Mouse (Mus musculus): ENCODE data around the gene Srebf1. TPM values are rescaled to one million over a fixed set of nuclear protein-coding genes. Genes with fewer than 3 reads are reported as not detected.
A peak's percentile ranks its signal among the peaks of the same experiment; 100 is the strongest.

Srebf1 gene
- polyA plus RNA-seq, 1 experiment from 2014 or later = 48.2 TPM

DNA sequence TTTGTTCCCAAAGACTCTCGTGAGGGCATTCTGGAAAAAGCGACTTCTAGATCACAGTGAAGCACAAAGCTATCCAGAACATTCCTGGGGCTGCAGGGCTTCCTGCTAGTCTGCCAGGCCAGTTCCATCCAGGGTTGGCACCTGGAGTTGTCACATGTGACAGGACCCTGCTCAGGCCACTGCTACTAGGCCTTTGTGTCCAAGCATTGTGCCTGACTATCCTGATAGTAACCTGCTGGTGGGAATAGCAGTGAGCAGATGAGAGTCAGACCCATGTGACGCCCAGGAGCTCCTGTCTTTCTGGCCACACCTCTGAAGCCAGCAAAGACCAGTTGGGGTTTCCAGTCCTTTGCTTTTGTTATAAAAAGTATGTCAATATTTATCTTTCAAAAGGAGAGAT is 50.3 kb downstream of the Srebf1 start:
- H3K9me3 ChIP-seq = no peaks in the 10 kb centered on the region
- no peaks in the 10 kb centered on the region for H3K27me3 ChIP-seq
- H3K4me1 ChIP-seq = peaks cover 60% of the 10 kb centered on the region
- no peak for ATAC-seq (replicated peaks)
- H3K27ac ChIP-seq (replicated peaks) = no peak overlapping the region
- H3K36me3 ChIP-seq = no peaks in the 10 kb centered on the region
- H3K4me3 ChIP-seq = no peak overlapping the region
- no peak overlapping the region for H3K4me2 ChIP-seq (replicated peaks)
- WGBS = 82% methylated on average over 3 of the region's 3 CpGs
- no peak overlapping the region for H3K9ac ChIP-seq (replicated peaks)

DNA sequence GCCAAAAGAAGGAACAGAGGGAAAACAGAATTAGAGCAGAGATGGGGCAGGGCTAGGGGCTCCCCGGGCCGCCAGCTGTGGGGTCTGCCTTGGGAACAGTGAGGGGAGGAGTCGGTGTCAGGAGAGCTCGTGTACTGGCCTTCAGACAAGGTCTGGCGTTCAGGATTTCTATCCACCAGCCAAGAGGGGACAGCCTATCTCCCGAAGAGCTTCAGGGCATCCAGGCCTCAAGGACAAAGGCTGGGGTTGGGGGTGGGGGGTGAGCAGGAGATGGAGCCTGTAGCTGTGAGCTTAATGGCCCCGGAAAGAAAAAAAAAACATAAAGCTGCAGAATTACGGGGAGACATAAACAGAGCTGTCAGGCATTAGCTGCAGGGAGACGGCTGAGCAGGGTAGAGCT is 53.6 kb downstream of the Srebf1 start:
- Histone ChIP-seq H3K4me1 (peaks cover 52% of the 10 kb centered on the region), H3K36me3 (no peaks in the 10 kb centered on the region), H3K27ac (replicated peaks) (peak overlapping the region; percentile 75), H3K9ac (replicated peaks) (0 out of 2 replicates have a peak overlapping the region, but pooled peaks have one; percentile 8), H3K4me2 (replicated peaks) (no peak overlapping the region), H3K27me3 (no peaks in the 10 kb centered on the region), H3K4me3 (no peak overlapping the region), H3K9me3 (no peaks in the 10 kb centered on the region)
- ATAC-seq (replicated peaks) = no peak
- WGBS = 18% methylated on average over 9 of the region's 9 CpGs

GRCm38 (mm10) chr11:60165076-60165475 is 57.3 kb downstream of the Srebf1 start:
- Histone ChIP-seq H3K36me3 (no peaks in the 10 kb centered on the region), H3K27ac (replicated peaks) (0 out of 2 replicates have a peak overlapping the region, but pooled peaks have one; percentile 28), H3K9me3 (no peaks in the 10 kb centered on the region), H3K4me3 (no peak overlapping the region), H3K9ac (replicated peaks) (no peak overlapping the region), H3K4me2 (replicated peaks) (no peak overlapping the region), H3K27me3 (no peaks in the 10 kb centered on the region), H3K4me1 (peaks cover 63% of the 10 kb centered on the region)
- WGBS = 39% methylated on average over 5 of the region's 5 CpGs
- ATAC-seq (replicated peaks) = no peak

GRCm38 (mm10) chr11:60164450-60164849 is 57.9 kb downstream of the Srebf1 start:
- Histone ChIP-seq H3K36me3 (no peaks in the 10 kb centered on the region), H3K9ac (replicated peaks) (no peak overlapping the region), H3K27me3 (no peaks in the 10 kb centered on the region), H3K9me3 (no peaks in the 10 kb centered on the region), H3K27ac (replicated peaks) (no peak overlapping the region), H3K4me2 (replicated peaks) (no peak overlapping the region), H3K4me3 (no peak overlapping the region), H3K4me1 (peaks cover 64% of the 10 kb centered on the region)
- no peak for ATAC-seq (replicated peaks)
- WGBS = 75% methylated on average over 6 of the region's 6 CpGs

GRCm38 (mm10) chr11:60163362-60163761 is 59.0 kb downstream of the Srebf1 start:
- Histone ChIP-seq H3K9ac (replicated peaks) (no peak overlapping the region), H3K4me3 (no peak overlapping the region), H3K9me3 (no peaks in the 10 kb centered on the region), H3K4me1 (peaks cover 62% of the 10 kb centered on the region), H3K27me3 (no peaks in the 10 kb centered on the region), H3K4me2 (replicated peaks) (no peak overlapping the region), H3K36me3 (no peaks in the 10 kb centered on the region), H3K27ac (replicated peaks) (no peak overlapping the region)
- ATAC-seq (replicated peaks) = no peak
- WGBS = 93% methylated on average over 4 of the region's 4 CpGs

GRCm38 (mm10) chr11:60162547-60162946 is 59.8 kb downstream of the Srebf1 start:
- 100% methylated on average over 1 of the region's 1 CpGs for WGBS
- ATAC-seq (replicated peaks) = no peak

DNA sequence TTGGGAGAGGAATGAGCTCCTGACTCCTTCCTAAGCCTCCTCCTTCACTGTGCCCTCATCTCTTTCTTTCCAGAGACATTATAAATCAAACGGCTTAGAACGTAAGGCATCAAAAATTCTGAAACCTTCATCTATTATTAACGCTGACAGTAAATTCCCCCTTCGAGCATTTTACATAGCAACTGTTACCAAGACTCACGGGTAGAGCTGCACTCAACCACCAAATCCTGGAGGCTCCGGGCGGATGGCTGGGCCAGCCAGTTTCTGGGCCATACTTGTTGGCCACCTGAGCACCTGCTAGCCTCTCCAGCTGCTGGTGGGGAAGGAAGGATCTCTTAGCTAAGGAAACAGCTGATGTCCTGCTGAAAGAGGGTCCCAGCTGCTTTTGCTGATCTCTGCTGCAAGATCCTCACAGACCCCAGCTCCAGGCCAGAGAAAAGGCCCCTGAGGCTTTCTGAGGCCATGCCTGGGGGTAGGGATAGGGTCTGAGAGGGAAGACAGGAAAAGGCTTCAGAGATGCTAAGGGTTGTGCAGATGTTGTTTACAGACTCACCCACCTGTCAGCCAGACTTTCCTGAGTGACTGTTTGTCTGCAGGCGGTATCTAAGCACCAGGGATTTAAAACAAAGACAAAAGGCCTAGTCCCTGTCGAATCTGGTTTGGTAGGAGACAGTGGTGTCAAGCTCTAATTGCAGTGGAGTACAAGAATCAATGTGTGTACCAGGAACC is 61.1 kb downstream of the Srebf1 start:
- WGBS = 45% methylated on average over 9 of the region's 9 CpGs
- no peak overlapping the region; the same call in 1 of the 2 replicates for H3K9ac ChIP-seq (replicated peaks)
- H3K4me3 ChIP-seq = no peak overlapping the region
- H3K27me3 ChIP-seq = no peaks in the 10 kb centered on the region
- peak overlapping the region; percentile 65 for H3K27ac ChIP-seq (replicated peaks)
- no peak for ATAC-seq (replicated peaks)
- no peak overlapping the region for H3K4me2 ChIP-seq (replicated peaks)
- H3K4me1 ChIP-seq = peaks cover 63% of the 10 kb centered on the region
- H3K9me3 ChIP-seq = no peaks in the 10 kb centered on the region
- no peaks in the 10 kb centered on the region for H3K36me3 ChIP-seq

More at GRCm38 (mm10) chr11:60162547-60162946, 59.8 kb downstream of the Srebf1 start:
- Histone ChIP-seq H3K4me2 (replicated peaks) (no peak overlapping the region), H3K27me3 (no peaks in the 10 kb centered on the region), H3K27ac (replicated peaks) (0 out of 2 replicates have a peak overlapping the region, but pooled peaks have one; percentile 65), H3K4me3 (no peak overlapping the region), H3K36me3 (no peaks in the 10 kb centered on the region), H3K9ac (replicated peaks) (no peak overlapping the region), H3K4me1 (peaks cover 62% of the 10 kb centered on the region), H3K9me3 (no peaks in the 10 kb centered on the region)

- Histone ChIP-seq H3K27me3 (no peaks in the 10 kb centered on the region), H3K27ac (replicated peaks) (peak overlapping the region; percentile 65), H3K9ac (replicated peaks) (no peak overlapping the region; the same call in 1 of the 2 replicates), H3K4me3 (no peak overlapping the region), H3K9me3 (no peaks in the 10 kb centered on the region), H3K4me1 (peaks cover 62% of the 10 kb centered on the region), H3K4me2 (replicated peaks) (no peak overlapping the region), H3K36me3 (no peaks in the 10 kb centered on the region)
- ATAC-seq (replicated peaks) = no peak
- WGBS = 75% methylated on average over 3 of the region's 3 CpGs
These were observed 61.8 kb downstream of the Srebf1 start for GRCm38 (mm10) chr11:60160454-60161114.

- Histone ChIP-seq H3K27me3 (no peaks in the 10 kb centered on the region), H3K4me1 (peaks cover 64% of the 10 kb centered on the region), H3K4me2 (replicated peaks) (no peak overlapping the region), H3K36me3 (no peaks in the 10 kb centered on the region), H3K9ac (replicated peaks) (no peak overlapping the region), H3K27ac (replicated peaks) (no peak overlapping the region), H3K4me3 (no peak overlapping the region), H3K9me3 (no peaks in the 10 kb centered on the region)
- WGBS = 92% methylated on average over 5 of the region's 5 CpGs
- no peak for ATAC-seq (replicated peaks)
These were observed 62.4 kb downstream of the Srebf1 start for GRCm38 (mm10) chr11:60159955-60160354.

DNA sequence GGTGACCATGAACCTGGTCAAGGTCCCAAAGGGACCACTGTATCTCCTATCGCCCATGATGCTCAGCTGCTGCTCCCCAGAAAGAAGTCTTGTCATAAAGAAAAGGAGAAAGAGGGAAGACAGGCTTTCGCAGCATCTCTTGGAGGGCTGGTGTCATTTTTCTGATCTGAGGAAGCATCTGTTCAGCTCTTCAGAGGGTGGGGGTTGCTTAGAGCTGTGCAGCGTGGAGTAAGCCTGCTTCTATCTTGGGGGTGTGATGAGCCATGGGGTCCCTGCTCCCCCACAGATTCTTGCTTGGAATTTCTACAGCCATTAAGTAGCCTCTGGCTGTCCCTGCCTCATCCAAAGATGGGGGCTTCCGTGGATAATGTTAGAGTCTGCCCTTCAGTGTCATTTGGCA is 64.1 kb downstream of the Srebf1 start:
- no peak overlapping the region for H3K4me3 ChIP-seq
- H3K27me3 ChIP-seq = no peaks in the 10 kb centered on the region
- H3K9ac ChIP-seq (replicated peaks) = no peak overlapping the region
- no peaks in the 10 kb centered on the region for H3K9me3 ChIP-seq
- H3K4me1 ChIP-seq = peaks cover 58% of the 10 kb centered on the region
- WGBS = 77% methylated on average over 4 of the region's 4 CpGs
- H3K27ac ChIP-seq (replicated peaks) = peak overlapping the region; percentile 69
- H3K4me2 ChIP-seq (replicated peaks) = no peak overlapping the region
- no peaks in the 10 kb centered on the region for H3K36me3 ChIP-seq
- ATAC-seq (replicated peaks) = no peak

DNA sequence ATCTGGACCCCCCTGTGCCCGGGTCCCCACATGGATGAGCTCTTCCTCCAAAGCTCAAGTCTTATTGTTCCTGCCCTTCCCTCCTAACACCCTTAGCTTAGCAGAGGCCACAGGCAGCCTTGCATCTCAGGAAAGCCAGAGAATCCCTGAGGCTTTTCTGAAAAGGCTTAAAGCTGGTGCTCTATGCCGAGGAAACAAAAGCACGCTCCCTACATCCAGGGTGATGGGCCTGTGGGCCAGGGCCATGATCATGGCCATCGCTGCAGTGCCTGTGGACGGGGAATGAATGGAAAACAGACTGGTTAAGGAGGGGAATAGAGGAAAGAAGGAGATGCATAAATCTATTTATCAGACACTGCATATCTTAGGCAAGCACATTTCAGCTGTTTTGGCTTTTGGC is 66.7 kb downstream of the Srebf1 start:
- peak overlapping the region; percentile 65 for H3K27ac ChIP-seq (replicated peaks)
- H3K4me3 ChIP-seq = no peak overlapping the region
- 38% methylated on average over 5 of the region's 5 CpGs for WGBS
- peaks cover 37% of the 10 kb centered on the region for H3K4me1 ChIP-seq
- no peaks in the 10 kb centered on the region for H3K27me3 ChIP-seq
- H3K4me2 ChIP-seq (replicated peaks) = no peak overlapping the region
- ATAC-seq (replicated peaks) = no peak
- no peak overlapping the region for H3K9ac ChIP-seq (replicated peaks)
- no peaks in the 10 kb centered on the region; the same call in 1 of the 2 replicates for H3K36me3 ChIP-seq
- H3K9me3 ChIP-seq = no peaks in the 10 kb centered on the region

GRCm38 (mm10) chr11:60153936-60154335 is 68.4 kb downstream of the Srebf1 start:
- 92% methylated on average over 3 of the region's 3 CpGs for WGBS
- Histone ChIP-seq H3K4me1 (peaks cover 36% of the 10 kb centered on the region), H3K4me2 (replicated peaks) (no peak overlapping the region), H3K9me3 (no peaks in the 10 kb centered on the region), H3K27ac (replicated peaks) (no peak overlapping the region), H3K9ac (replicated peaks) (no peak overlapping the region), H3K4me3 (no peak overlapping the region), H3K27me3 (no peaks in the 10 kb centered on the region), H3K36me3 (no peaks in the 10 kb centered on the region; the same call in 1 of the 2 replicates)
- ATAC-seq (replicated peaks) = no peak

Data from forebrain, embryonic 15.5 days (tissue).